Mouse (Mus musculus): ENCODE data around the gene Prkg1.

Gene Prkg1

GRCm38 (mm10) chr19:31141905-31142304 lies 622.9 kb downstream of the Prkg1 start:
- DNase-seq, result no peak

GRCm38 (mm10) chr19:31136316-31136715 lies 628.5 kb downstream of the Prkg1 start:
- no peak for DNase-seq

- DNase-seq, result no peak
Measured at GRCm38 (mm10) chr19:31132614-31133013, 632.2 kb downstream of the Prkg1 start.

- no peak for DNase-seq
Measured at GRCm38 (mm10) chr19:31124628-31125027, 640.2 kb downstream of the Prkg1 start.

GRCm38 (mm10) chr19:31114690-31115089 lies 650.1 kb downstream of the Prkg1 start:
- peak in 1 of 2 experiments; percentile 2 for DNase-seq

- DNase-seq, result peak in 1 of 2 experiments; percentile 2
Measured at GRCm38 (mm10) chr19:31106835-31107554, 657.8 kb downstream of the Prkg1 start.

- DNase-seq, result no peak
Measured at GRCm38 (mm10) chr19:31106036-31106435, 658.8 kb downstream of the Prkg1 start.

- no peak for DNase-seq
Measured at GRCm38 (mm10) chr19:31104764-31105163, 660.1 kb downstream of the Prkg1 start.

- no peak for DNase-seq
Measured at GRCm38 (mm10) chr19:31099369-31099768, 665.5 kb downstream of the Prkg1 start.

GRCm38 (mm10) chr19:31097857-31098256 lies 667.0 kb downstream of the Prkg1 start:
- no peak for DNase-seq

- DNase-seq, result no peak
Measured at GRCm38 (mm10) chr19:31083761-31084160, 681.1 kb downstream of the Prkg1 start.

- peak; percentile 100 for DNase-seq
Measured at GRCm38 (mm10) chr19:31082662-31083429, 682.0 kb downstream of the Prkg1 start, which contains the start of gene Cstf2t. TSS of gene Cstf2t (plus strand) at chr19:31082837.

GRCm38 (mm10) chr19:31082226-31082625 lies 682.6 kb downstream of the Prkg1 start:
- DNase-seq, result no peak

GRCm38 (mm10) chr19:31078241-31078640 lies 686.6 kb downstream of the Prkg1 start:
- no peak for DNase-seq

GRCm38 (mm10) chr19:31076106-31076505 lies 688.7 kb downstream of the Prkg1 start:
- DNase-seq, result no peak

- DNase-seq, result no peak
Measured at GRCm38 (mm10) chr19:31074717-31075063, 690.1 kb downstream of the Prkg1 start.

- no peak for DNase-seq
Measured at GRCm38 (mm10) chr19:31073959-31074716, 690.7 kb downstream of the Prkg1 start.

GRCm38 (mm10) chr19:31065206-31065781 lies 699.5 kb downstream of the Prkg1 start:
- no peak for DNase-seq

GRCm38 (mm10) chr19:31064740-31065139 lies 700.1 kb downstream of the Prkg1 start:
- DNase-seq, result no peak

GRCm38 (mm10) chr19:31046601-31047000 lies 718.2 kb downstream of the Prkg1 start:
- DNase-seq, result no peak

GRCm38 (mm10) chr19:31040948-31041847 lies 723.6 kb downstream of the Prkg1 start:
- DNase-seq, result no peak

GRCm38 (mm10) chr19:31038951-31039350 lies 725.9 kb downstream of the Prkg1 start:
- no peak for DNase-seq

Data from lung, adult 18-20 months (tissue).